Mouse (Mus musculus): Measurements from ENCODE around the gene Nkd2. TPM values are rescaled to one million over a fixed set of nuclear protein-coding genes. Genes with fewer than 3 reads are reported as not detected.

Gene Nkd2
- 1.8 TPM for polyA plus RNA-seq (2014; fragmentation: Illumina TruSeq; extraction: RNeasy Lipid Tissue Mini Kit (QIAGEN cat#74804); ENCODE audit: low read depth, low replicate concordance)

GRCm38 (mm10) chr13:73847465-73847836 is at the start of gene Nkd2:
Gene Nkd2 (minus strand): TSS chr13:73847631.

Other genes starting within 250 kb of the Nkd2 start
- 75.4 TPM for gene Clptm1l, start 243.6 kb downstream of the Nkd2 start, polyA plus RNA-seq (2014; fragmentation: Illumina TruSeq; extraction: RNeasy Lipid Tissue Mini Kit (QIAGEN cat#74804); ENCODE audit: low read depth, low replicate concordance)
- gene Tert, start 220.7 kb downstream of the Nkd2 start, polyA plus RNA-seq (2014; fragmentation: Illumina TruSeq; extraction: RNeasy Lipid Tissue Mini Kit (QIAGEN cat#74804); ENCODE audit: low read depth, low replicate concordance), result not detected
- gene Slc6a18, start 169.6 kb downstream of the Nkd2 start, polyA plus RNA-seq (2014; fragmentation: Illumina TruSeq; extraction: RNeasy Lipid Tissue Mini Kit (QIAGEN cat#74804); ENCODE audit: low read depth, low replicate concordance), result not detected
- gene Slc6a19, start 142.8 kb downstream of the Nkd2 start, polyA plus RNA-seq (2014; fragmentation: Illumina TruSeq; extraction: RNeasy Lipid Tissue Mini Kit (QIAGEN cat#74804); ENCODE audit: low read depth, low replicate concordance), result 0.10 TPM
- 137 TPM for gene Slc12a7, start 114.5 kb downstream of the Nkd2 start, polyA plus RNA-seq (2014; fragmentation: Illumina TruSeq; extraction: RNeasy Lipid Tissue Mini Kit (QIAGEN cat#74804); ENCODE audit: low read depth, low replicate concordance)
- gene Trip13, start 90.2 kb upstream of the Nkd2 start, polyA plus RNA-seq (2014; fragmentation: Illumina TruSeq; extraction: RNeasy Lipid Tissue Mini Kit (QIAGEN cat#74804); ENCODE audit: low read depth, low replicate concordance), result 0.31 TPM
- 40.4 TPM for gene Brd9, start 90.2 kb upstream of the Nkd2 start, polyA plus RNA-seq (2014; fragmentation: Illumina TruSeq; extraction: RNeasy Lipid Tissue Mini Kit (QIAGEN cat#74804); ENCODE audit: low read depth, low replicate concordance)
- gene Zdhhc11, start 116.2 kb upstream of the Nkd2 start, polyA plus RNA-seq (2014; fragmentation: Illumina TruSeq; extraction: RNeasy Lipid Tissue Mini Kit (QIAGEN cat#74804); ENCODE audit: low read depth, low replicate concordance), result not detected
- 19.4 TPM for gene Tppp, start 161.8 kb upstream of the Nkd2 start, polyA plus RNA-seq (2014; fragmentation: Illumina TruSeq; extraction: RNeasy Lipid Tissue Mini Kit (QIAGEN cat#74804); ENCODE audit: low read depth, low replicate concordance)
- 0.52 TPM for gene Cep72, start 214.7 kb upstream of the Nkd2 start, polyA plus RNA-seq (2014; fragmentation: Illumina TruSeq; extraction: RNeasy Lipid Tissue Mini Kit (QIAGEN cat#74804); ENCODE audit: low read depth, low replicate concordance)